Mouse (Mus musculus) liver, postnatal 0 days (tissue): Measurements from ENCODE around the gene Tll1. TPM values are rescaled to one million over a fixed set of nuclear protein-coding genes. Genes with fewer than 3 reads are reported as not detected.
A peak's percentile ranks its signal among the peaks of the same experiment; 100 is the strongest.

Experiments
- ATAC-seq: fragments of 200-750 bp; cut with Nextera tagmentation; 2 replicates; pipeline ENCODE4 v1.8.0; 2017; ENCODE audit warnings: mild to moderate bottlenecking, moderate library complexity
- DNase-seq: peaks from one replicate; pipeline ENCODE4 v3.0.0-alpha.2; 2016
- H3K27ac ChIP-seq: fragments of 300-500 bp; sonication (generic); 2 replicates; pipeline ENCODE4 v1.5.1; 2014; ENCODE audit warnings: antibody characterized with exemption, moderate library complexity, mild to moderate bottlenecking, low read depth
- H3K27me3 ChIP-seq: fragments of 300-500 bp; sonication (generic); 2 replicates; pipeline ENCODE4 v1.6.1; 2014; ENCODE audit warnings: low read length, control low read depth, mixed read lengths; ENCODE audit not compliant: insufficient read depth
- H3K36me3 ChIP-seq: fragments of 300-500 bp; sonication (generic); replicated peaks from 2 replicates; pipeline ENCODE4 v1.6.1; 2014; ENCODE audit warnings: mild to moderate bottlenecking, control low read depth, low read length, moderate library complexity, mixed read lengths; ENCODE audit not compliant: insufficient read depth
- H3K4me1 ChIP-seq: fragments of 300-500 bp; sonication (generic); 2 replicates; pipeline ENCODE4 v1.6.1; 2014; ENCODE audit warnings: antibody characterized with exemption, mild to moderate bottlenecking, control low read depth; ENCODE audit not compliant: insufficient read depth
- H3K4me2 ChIP-seq: fragments of 300-500 bp; sonication (generic); 2 replicates; pipeline ENCODE4 v1.6.1; 2014; ENCODE audit warnings: low read depth, mild to moderate bottlenecking, low read length, moderate library complexity, mixed read lengths
- H3K4me3 ChIP-seq: fragments of 300-500 bp; sonication (generic); 2 replicates; pipeline ENCODE4 v1.5.1; 2014; ENCODE audit warnings: low read depth, low read length
- H3K9ac ChIP-seq: fragments of 300-500 bp; sonication (generic); replicated peaks from 2 replicates; pipeline ENCODE4 v1.6.1; 2014; ENCODE audit warnings: mild to moderate bottlenecking, moderate library complexity
- H3K9me3 ChIP-seq: fragments of 300-500 bp; sonication (generic); 2 replicates; pipeline ENCODE4 v1.6.1; 2016; ENCODE audit warnings: mild to moderate bottlenecking, control low read depth, low read length, mixed read lengths
- CTCF ChIP-seq: sonication (generic); IDR thresholded peaks from 2 replicates; pipeline ENCODE4 v1.5.1; 2016; ENCODE audit warnings: antibody characterized with exemption, low read depth
- EP300 ChIP-seq: IDR thresholded peaks from 2 replicates; pipeline ENCODE4 v1.6.1; 2016; ENCODE audit warnings: antibody characterized with exemption, low read depth, mild to moderate bottlenecking
- WGBS: fragments of 180-500 bp; shearing (Covaris S2); extraction: QIAGEN DNeasy Blood & Tissue Kit; methylation state at CpG from one replicate; pipeline ENCODE4 v1.1.7; 2014; ENCODE audit not compliant: insufficient replicate concordance; 5-methylcytosine and 5-hydroxymethylcytosine counted together
- polyA plus RNA-seq: library from polyadenylated mRNA; unstranded; fragments of >200 nt; fragmentation: Nextera tagmentation; extraction: Ambion mirVana; gene quantifications from 2 replicates; pipeline ENCODE4 v1.2.1, GENCODE M21; 2015

Tll1 gene
- polyA plus RNA-seq, 1 experiment from 2014 or later = not detected

GRCm38 (mm10) chr8:64206411-64206861, 365 bp upstream of the Tll1 start:
- no peak for DNase-seq

GRCm38 (mm10) chr8:64205321-64206023, 599 bp downstream of the Tll1 start:
- Histone ChIP-seq H3K27me3 (peaks cover 30% of the 10 kb centered on the region), H3K36me3 (no peaks in the 10 kb centered on the region), H3K9ac (no peak overlapping the region), H3K4me2 (peak overlapping the region; percentile 76), H3K27ac (no peak overlapping the region), H3K9me3 (no peaks in the 10 kb centered on the region), H3K4me3 (peak overlapping the region; percentile 45), H3K4me1 (no peaks in the 10 kb centered on the region; the same call in 1 of the 2 replicates)
- under 1% methylated on average over 50 of the region's 61 CpGs for WGBS
- ATAC-seq (no peak), DNase-seq (peak; percentile 18)
- TF ChIP-seq EP300 (no peak), CTCF (no peak)

More at GRCm38 (mm10) chr8:64206411-64206861, 365 bp upstream of the Tll1 start:
- H3K27ac ChIP-seq = no peak overlapping the region
- H3K9me3 ChIP-seq = no peaks in the 10 kb centered on the region
- TF ChIP-seq EP300 = no peak
- TF ChIP-seq CTCF = no peak
- H3K9ac ChIP-seq = no peak overlapping the region
- ATAC-seq = no peak
- H3K27me3 ChIP-seq = peaks cover 30% of the 10 kb centered on the region
- H3K4me1 ChIP-seq = no peaks in the 10 kb centered on the region; the same call in 1 of the 2 replicates
- peak overlapping the region; percentile 45 for H3K4me3 ChIP-seq
- H3K4me2 ChIP-seq = peak overlapping the region; percentile 76
- no peaks in the 10 kb centered on the region for H3K36me3 ChIP-seq
- WGBS = under 1% methylated on average over 12 of the region's 12 CpGs

GRCm38 (mm10) chr8:64204801-64205311, 1.2 kb downstream of the Tll1 start:
- Histone ChIP-seq H3K27me3 (peaks cover 30% of the 10 kb centered on the region), H3K36me3 (no peaks in the 10 kb centered on the region), H3K9ac (no peak overlapping the region), H3K4me1 (no peaks in the 10 kb centered on the region; the same call in 1 of the 2 replicates), H3K4me3 (peak overlapping the region; percentile 45), H3K27ac (no peak overlapping the region), H3K4me2 (peak overlapping the region; percentile 76), H3K9me3 (no peaks in the 10 kb centered on the region)
- ATAC-seq = no peak
- TF ChIP-seq EP300 (no peak), CTCF (no peak)
- DNase-seq = no peak
- 1% methylated on average over 19 of the region's 19 CpGs for WGBS

GRCm38 (mm10) chr8:64204167-64204566, 1.9 kb downstream of the Tll1 start:
- H3K4me3 ChIP-seq = no peak overlapping the region
- DNase-seq (peak; percentile 16), ATAC-seq (no peak)
- no peak overlapping the region for H3K27ac ChIP-seq
- H3K9ac ChIP-seq = no peak overlapping the region
- H3K27me3 ChIP-seq = peaks cover 30% of the 10 kb centered on the region
- no peak overlapping the region for H3K4me2 ChIP-seq
- H3K4me1 ChIP-seq = no peaks in the 10 kb centered on the region; the same call in 1 of the 2 replicates
- TF ChIP-seq CTCF (0 out of 2 replicates have a peak, but pooled peaks have one; percentile 19), EP300 (no peak)
- no peaks in the 10 kb centered on the region for H3K9me3 ChIP-seq
- WGBS = 1% methylated on average over 19 of the region's 19 CpGs
- H3K36me3 ChIP-seq = no peaks in the 10 kb centered on the region

GRCm38 (mm10) chr8:64198326-64198725, 7.7 kb downstream of the Tll1 start:
- H3K4me1 ChIP-seq = no peaks in the 10 kb centered on the region
- no peak for ATAC-seq
- no peak for DNase-seq
- H3K36me3 ChIP-seq = no peaks in the 10 kb centered on the region
- no peak overlapping the region for H3K27ac ChIP-seq
- no peak overlapping the region for H3K4me3 ChIP-seq
- TF ChIP-seq EP300 = no peak
- TF ChIP-seq CTCF = no peak
- 71% methylated on average over 2 of the region's 2 CpGs for WGBS
- no peak overlapping the region for H3K4me2 ChIP-seq
- no peaks in the 10 kb centered on the region for H3K27me3 ChIP-seq
- H3K9me3 ChIP-seq = no peaks in the 10 kb centered on the region
- no peak overlapping the region for H3K9ac ChIP-seq

GRCm38 (mm10) chr8:64193421-64193820, 12.7 kb downstream of the Tll1 start:
- WGBS = 59% methylated on average over 2 of the region's 2 CpGs
- no peaks in the 10 kb centered on the region for H3K36me3 ChIP-seq
- H3K4me2 ChIP-seq = no peak overlapping the region
- H3K27me3 ChIP-seq = no peaks in the 10 kb centered on the region
- H3K4me3 ChIP-seq = no peak overlapping the region
- no peak for DNase-seq
- TF ChIP-seq CTCF (no peak), EP300 (no peak)
- H3K4me1 ChIP-seq = no peaks in the 10 kb centered on the region
- no peak overlapping the region for H3K9ac ChIP-seq
- no peak overlapping the region for H3K27ac ChIP-seq
- no peak for ATAC-seq
- H3K9me3 ChIP-seq = no peaks in the 10 kb centered on the region
